Mouse (Mus musculus): ENCODE data around the gene Mknk2. TPM values are rescaled to one million over a fixed set of nuclear protein-coding genes. Genes with fewer than 3 reads are reported as not detected.
A peak's percentile ranks its signal among the peaks of the same experiment; 100 is the strongest.
"Not testable (repeated sequence)": the region's sequence is repeated elsewhere in the genome, so short reads cannot be mapped to it uniquely, and the experiment has no call there.

Gene Mknk2
- polyA plus RNA-seq, 1 experiment from 2014 or later, result 38.4 TPM

DNA sequence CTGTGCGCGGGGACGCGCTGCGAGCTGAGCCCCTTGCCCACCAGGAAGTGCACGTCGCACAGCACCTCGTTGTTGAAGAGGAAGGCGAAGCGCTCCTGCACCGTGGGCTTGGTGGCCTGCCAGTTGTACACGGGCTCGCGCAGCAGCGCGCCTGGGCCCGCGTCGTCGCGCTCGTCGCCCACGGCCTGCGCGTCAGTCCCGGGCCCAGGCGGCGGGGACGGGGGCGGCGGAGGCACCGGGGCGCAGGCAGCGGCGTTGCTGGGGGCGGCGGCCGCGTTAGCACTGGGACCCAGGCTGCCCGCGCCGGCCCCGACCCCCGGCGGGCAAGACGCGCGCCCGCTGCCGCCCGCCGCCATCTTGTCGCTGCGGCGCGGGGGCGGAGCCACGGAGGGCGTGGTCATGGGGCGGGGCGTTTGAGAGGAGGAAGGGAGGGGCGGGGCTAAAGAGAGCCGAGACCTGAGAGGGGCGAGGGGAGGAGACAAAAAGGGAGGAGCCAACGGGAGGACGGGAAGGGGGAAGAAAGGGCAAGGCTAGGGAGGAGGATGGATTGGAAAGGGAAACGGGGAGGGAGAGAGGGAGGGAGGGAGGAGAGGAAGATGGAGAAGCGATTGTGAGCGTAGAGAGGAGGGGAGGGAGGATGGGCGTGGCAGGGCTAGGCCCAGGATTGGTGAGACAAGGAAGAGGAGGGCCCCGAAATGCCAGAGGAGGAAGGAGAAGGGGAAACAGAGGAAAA is 21.6 kb downstream of the Mknk2 start:
- Histone ChIP-seq H3K36me3 (ENCODE audit: control insufficient read depth, insufficient read depth) (peaks cover 8% of the 10 kb centered on the region; the same call in 1 of the 2 replicates), H3K27me3 (replicated peaks; ENCODE audit: control insufficient read depth, insufficient read depth, low read length) (no peaks in the 10 kb centered on the region), H3K27ac (ENCODE audit: low read depth, low read length) (peak overlapping the region; percentile 73), H3K4me1 (replicated peaks; ENCODE audit: control insufficient read depth, insufficient read depth, low read length) (peaks cover 13% of the 10 kb centered on the region; the same call in 1 of the 2 replicates), H3K9ac (ENCODE audit: low read depth, low read length) (peak overlapping the region; percentile 79), H3K4me3 (ENCODE audit: low read depth, low read length) (peak overlapping the region; percentile 87), H3K4me2 (replicated peaks; ENCODE audit: low read depth) (peak overlapping the region; percentile 94), H3K9me3 (ENCODE audit: control insufficient read depth) (no peaks in the 10 kb centered on the region)
- no peak for TF ChIP-seq CTCF (IDR thresholded peaks at IDR 0.05; ENCODE audit: low read depth)
- WGBS, result under 1% methylated on average over 69 of the region's 72 CpGs
- peak; percentile 75 for ATAC-seq

DNA sequence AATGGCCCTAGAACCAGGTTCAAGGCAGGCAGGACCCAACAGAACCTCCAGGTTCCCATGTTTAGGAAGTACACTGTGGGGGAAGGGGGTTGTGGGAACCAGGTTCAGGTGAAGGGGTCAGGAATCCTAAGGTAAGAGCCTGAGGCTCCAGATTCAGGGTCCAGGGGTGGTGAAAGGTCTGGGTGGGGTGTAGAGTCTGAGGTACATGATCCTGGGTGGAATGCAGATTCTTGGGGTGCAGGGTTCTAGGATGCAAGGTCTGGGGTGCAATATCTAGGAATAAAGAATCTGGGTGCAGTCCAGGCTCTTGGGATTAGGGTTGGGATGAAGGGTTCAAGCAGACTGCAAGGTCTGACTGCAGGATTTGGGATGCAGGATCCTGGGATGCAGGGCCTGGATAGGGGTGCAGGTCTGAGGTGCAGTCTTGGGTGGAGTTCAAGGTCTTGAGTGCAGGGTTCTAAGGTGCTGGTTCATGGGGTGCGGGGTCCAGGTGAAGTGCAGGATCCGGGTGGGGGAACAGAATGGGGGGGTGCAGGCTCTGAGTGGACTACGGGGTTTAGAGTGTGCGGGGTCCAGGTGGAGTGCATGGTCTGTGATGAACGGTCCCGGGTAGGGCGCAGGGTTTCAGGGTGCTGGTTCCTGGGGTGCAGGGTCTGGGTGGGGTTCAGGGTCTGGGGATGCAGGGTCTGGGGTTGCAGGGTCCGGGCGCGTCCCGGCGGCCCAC is 22.3 kb downstream of the Mknk2 start:
- peak overlapping the region; percentile 94 for H3K4me2 ChIP-seq (replicated peaks; ENCODE audit: low read depth)
- 1% methylated on average over 12 of the region's 12 CpGs for WGBS
- H3K27me3 ChIP-seq (replicated peaks; ENCODE audit: control insufficient read depth, insufficient read depth, low read length), result no peaks in the 10 kb centered on the region
- peaks cover 13% of the 10 kb centered on the region; the same call in 1 of the 2 replicates for H3K4me1 ChIP-seq (replicated peaks; ENCODE audit: control insufficient read depth, insufficient read depth, low read length)
- no peak for TF ChIP-seq CTCF (IDR thresholded peaks at IDR 0.05; ENCODE audit: low read depth)
- H3K36me3 ChIP-seq (ENCODE audit: control insufficient read depth, insufficient read depth), result peaks cover 8% of the 10 kb centered on the region; the same call in 1 of the 2 replicates
- peak overlapping the region; percentile 54; the same call in 1 of the 2 replicates for H3K27ac ChIP-seq (ENCODE audit: low read depth, low read length)
- H3K9ac ChIP-seq (ENCODE audit: low read depth, low read length), result peak overlapping the region; percentile 79
- peak overlapping the region; percentile 87 for H3K4me3 ChIP-seq (ENCODE audit: low read depth, low read length)
- H3K9me3 ChIP-seq (ENCODE audit: control insufficient read depth), result no peaks in the 10 kb centered on the region
- peak; percentile 4; the same call in 1 of the 2 replicates for ATAC-seq

DNA sequence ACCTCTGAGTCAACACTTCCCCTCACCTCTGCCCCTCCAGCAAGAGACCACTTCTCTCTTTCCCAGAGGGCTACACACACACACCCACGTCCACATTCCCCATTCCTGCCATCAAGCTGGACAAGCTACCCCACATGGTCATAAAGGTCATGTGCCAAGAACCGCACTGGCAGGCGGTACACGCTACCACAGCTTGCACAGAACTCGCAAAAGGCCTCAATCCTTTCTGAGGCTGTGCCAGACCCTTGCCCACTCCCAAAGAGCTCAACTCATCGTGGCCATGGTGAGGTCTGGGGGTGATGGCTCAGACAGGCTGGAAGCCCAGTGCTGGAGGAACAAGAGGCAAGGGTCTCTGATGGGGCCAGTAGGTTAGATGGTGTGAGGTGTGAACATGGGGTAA is 23.0 kb downstream of the Mknk2 start:
- ATAC-seq, result no peak
- H3K4me3 ChIP-seq (ENCODE audit: low read depth, low read length), result no peak overlapping the region

DNA sequence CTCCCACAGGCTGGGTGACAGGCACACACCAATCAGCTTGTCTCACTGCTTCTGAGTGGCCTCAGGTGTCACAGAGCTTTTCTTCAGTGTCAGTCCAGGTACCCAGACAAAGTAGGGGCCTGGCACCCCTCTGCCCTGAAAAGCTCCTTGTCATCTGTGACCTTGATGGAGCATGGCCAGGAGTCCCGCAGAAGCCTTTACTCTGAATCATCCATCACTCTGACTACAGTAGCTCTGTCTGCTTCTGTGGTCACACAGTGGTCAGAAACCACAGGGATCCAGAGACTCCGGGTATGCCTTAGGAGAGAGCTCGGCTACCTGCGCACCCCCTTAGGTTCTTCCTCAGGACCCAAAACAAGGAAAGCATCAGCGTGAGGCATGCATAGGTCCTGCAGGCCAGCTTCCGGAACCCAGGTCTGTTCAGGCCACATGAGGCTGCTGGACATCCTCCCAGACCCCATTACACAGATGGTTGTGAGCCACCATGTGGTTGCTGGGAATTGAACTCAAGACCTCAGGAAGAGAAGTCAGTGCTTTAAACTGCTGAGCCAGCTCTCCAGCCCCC is 24.7 kb downstream of the Mknk2 start:
- Histone ChIP-seq H3K9ac (ENCODE audit: low read depth, low read length) (no peak overlapping the region), H3K36me3 (ENCODE audit: control insufficient read depth, insufficient read depth) (peaks cover 12% of the 10 kb centered on the region), H3K4me1 (replicated peaks; ENCODE audit: control insufficient read depth, insufficient read depth, low read length) (peaks cover 10% of the 10 kb centered on the region; the same call in 1 of the 2 replicates), H3K4me2 (replicated peaks; ENCODE audit: low read depth) (no peak overlapping the region), H3K9me3 (ENCODE audit: control insufficient read depth) (no peaks in the 10 kb centered on the region), H3K27ac (ENCODE audit: low read depth, low read length) (no peak overlapping the region), H3K4me3 (ENCODE audit: low read depth, low read length) (no peak overlapping the region), H3K27me3 (replicated peaks; ENCODE audit: control insufficient read depth, insufficient read depth, low read length) (no peaks in the 10 kb centered on the region)
- TF ChIP-seq CTCF (IDR thresholded peaks at IDR 0.05; ENCODE audit: low read depth), result no peak
- 90% methylated on average over 6 of the region's 6 CpGs for WGBS
- no peak for ATAC-seq

More for the DNA sequence above, 23.0 kb downstream of the Mknk2 start:
- H3K4me2 ChIP-seq (replicated peaks; ENCODE audit: low read depth), result peak overlapping the region; percentile 94; the same call in 1 of the 2 replicates
- H3K9ac ChIP-seq (ENCODE audit: low read depth, low read length), result no peak overlapping the region
- H3K27ac ChIP-seq (ENCODE audit: low read depth, low read length), result no peak overlapping the region
- H3K9me3 ChIP-seq (ENCODE audit: control insufficient read depth), result no peaks in the 10 kb centered on the region
- peaks cover 8% of the 10 kb centered on the region; the same call in 1 of the 2 replicates for H3K36me3 ChIP-seq (ENCODE audit: control insufficient read depth, insufficient read depth)
- H3K27me3 ChIP-seq (replicated peaks; ENCODE audit: control insufficient read depth, insufficient read depth, low read length), result no peaks in the 10 kb centered on the region
- H3K4me1 ChIP-seq (replicated peaks; ENCODE audit: control insufficient read depth, insufficient read depth, low read length), result peaks cover 13% of the 10 kb centered on the region; the same call in 1 of the 2 replicates
- WGBS, result 71% methylated on average over 6 of the region's 6 CpGs
- TF ChIP-seq CTCF (IDR thresholded peaks at IDR 0.05; ENCODE audit: low read depth), result no peak

DNA sequence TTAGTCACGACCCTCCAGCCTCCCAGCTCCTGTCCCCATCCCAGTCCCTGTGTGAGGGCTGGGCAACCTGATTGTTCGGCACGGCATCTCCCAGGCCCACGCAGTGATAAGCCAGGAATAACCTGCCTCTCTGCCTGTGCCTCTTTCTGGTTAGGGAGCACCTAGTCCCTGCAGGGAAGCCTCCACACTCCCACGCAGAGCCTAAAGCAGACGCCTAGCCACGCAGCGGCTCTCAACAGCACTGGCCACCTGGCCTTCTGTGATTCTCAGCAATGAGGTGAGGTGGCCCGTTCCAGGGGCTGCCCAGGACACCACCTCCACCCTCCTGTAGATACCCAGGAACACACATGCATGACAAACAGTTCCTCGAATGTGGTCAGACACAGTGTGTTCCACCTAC is 27.5 kb downstream of the Mknk2 start:
- H3K9ac ChIP-seq (ENCODE audit: low read depth, low read length), result no peak overlapping the region
- no peak overlapping the region for H3K4me2 ChIP-seq (replicated peaks; ENCODE audit: low read depth)
- peaks cover 28% of the 10 kb centered on the region for H3K36me3 ChIP-seq (ENCODE audit: control insufficient read depth, insufficient read depth)
- H3K4me1 ChIP-seq (replicated peaks; ENCODE audit: control insufficient read depth, insufficient read depth, low read length), result peaks cover 7% of the 10 kb centered on the region; the same call in 1 of the 2 replicates
- H3K27me3 ChIP-seq (replicated peaks; ENCODE audit: control insufficient read depth, insufficient read depth, low read length), result no peaks in the 10 kb centered on the region
- no peaks in the 10 kb centered on the region for H3K9me3 ChIP-seq (ENCODE audit: control insufficient read depth)
- ATAC-seq, result no peak
- no peak overlapping the region for H3K27ac ChIP-seq (ENCODE audit: low read depth, low read length)
- no peak for TF ChIP-seq CTCF (IDR thresholded peaks at IDR 0.05; ENCODE audit: low read depth)
- H3K4me3 ChIP-seq (ENCODE audit: low read depth, low read length), result no peak overlapping the region
- 90% methylated on average over 10 of the region's 10 CpGs for WGBS

DNA sequence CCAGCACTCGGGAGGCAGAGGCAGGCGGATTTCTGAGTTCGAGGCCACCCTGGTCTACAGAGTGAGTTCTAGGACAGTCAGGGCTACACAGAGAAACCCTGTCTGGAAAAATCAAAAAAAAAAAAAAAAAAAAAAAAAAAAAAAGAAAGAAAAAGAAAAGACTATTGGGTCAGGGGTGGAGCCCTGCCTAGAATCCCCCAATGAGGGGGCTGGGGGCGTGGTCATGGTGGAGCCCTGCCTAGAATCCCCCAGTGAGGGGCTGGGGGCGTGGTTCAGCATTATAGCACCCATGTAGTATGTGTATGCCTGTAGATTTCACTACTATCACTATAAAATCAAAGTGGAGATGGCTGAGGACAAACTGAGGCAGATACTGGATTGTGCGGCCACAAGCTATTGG is 28.0 kb downstream of the Mknk2 start:
- 79% methylated on average over 6 of the region's 6 CpGs for WGBS
- not testable (repeated sequence) for H3K9ac ChIP-seq (ENCODE audit: low read depth, low read length); ATAC-seq; H3K4me2 ChIP-seq (replicated peaks; ENCODE audit: low read depth); H3K4me1 ChIP-seq (replicated peaks; ENCODE audit: control insufficient read depth, insufficient read depth, low read length); H3K27me3 ChIP-seq (replicated peaks; ENCODE audit: control insufficient read depth, insufficient read depth, low read length); H3K9me3 ChIP-seq (ENCODE audit: control insufficient read depth); H3K27ac ChIP-seq (ENCODE audit: low read depth, low read length); H3K4me3 ChIP-seq (ENCODE audit: low read depth, low read length)
- H3K36me3 ChIP-seq (ENCODE audit: control insufficient read depth, insufficient read depth), result peaks cover 33% of the 10 kb centered on the region
